Comparison of ENCODE assay signal across 9 mouse cellular contexts in genomic region chr11:62605619-62606298, GRCm38 (mm10). TPM values are rescaled to one million over a fixed set of nuclear protein-coding genes. Genes with fewer than 3 reads are reported as not detected.
DNase-seq lines count a peak whose midpoint lies in the region; ATAC-seq and TF ChIP-seq lines count a peak whose summit lies in the region.
"Had no signal": no experiment of that assay in that cellular context is flagged by ENCODE, and none has a peak within 500 bp of the region (broad histone marks: within the 10 kb centered on the region; RNA-seq: fewer than 3 reads in every experiment).

No protein-coding gene starts in this region.

- H3K9me3 ChIP-seq in lung, embryonic 14.5 days (ENCODE audit: low read depth, low read length), result no peaks in the 10 kb centered on the region
- no peaks in the 10 kb centered on the region for H3K9me3 ChIP-seq in forebrain, embryonic 10.5 days
- H3K9me3 ChIP-seq in limb, embryonic 15.5 days, result no peaks in the 10 kb centered on the region
- H3K9me3 ChIP-seq in stomach, embryonic 15.5 days, result no peaks in the 10 kb centered on the region

- peak; percentile 19 for DNase-seq in lung, embryonic 14.5 days
- DNase-seq in lung, adult 2 months, result no peak
- peak; percentile 44 for DNase-seq in forebrain, embryonic 10.5 days (ENCODE audit: extremely low spot score, low spot score)
- DNase-seq in gastrocnemius, postnatal 10 days, result no peak
- no peak for DNase-seq in gastrocnemius, adult 8-10 months (ENCODE audit: low spot score in 2 of 2)
- no peak for DNase-seq in cerebellum, postnatal 25 days

- TF ChIP-seq CTCF in lung, embryonic 14.5 days (IDR thresholded peaks at IDR 0.05; ENCODE audit: low read depth), result no peak
- TF ChIP-seq CTCF in lung, adult 2 months (IDR thresholded peaks at IDR 0.05; ENCODE audit: insufficient read depth, low read length), result no peak

- H3K9ac ChIP-seq in lung, embryonic 14.5 days, result peak overlapping the region; percentile 84
- peak overlapping the region; percentile 7; the same call in 1 of the 2 replicates for H3K9ac ChIP-seq in limb, embryonic 15.5 days
- H3K9ac ChIP-seq in stomach, embryonic 15.5 days, result no peak overlapping the region

- peak overlapping the region; percentile 72 for H3K4me3 ChIP-seq in lung, embryonic 14.5 days (ENCODE audit: low read depth, low read length)
- no peak overlapping the region for H3K4me3 ChIP-seq in lung, adult 2 months (replicated peaks; ENCODE audit: extremely low read depth, low read depth, low read length)
- peak overlapping the region; percentile 91 for H3K4me3 ChIP-seq in forebrain, embryonic 10.5 days
- H3K4me3 ChIP-seq in limb, embryonic 15.5 days, result peak overlapping the region; percentile 5; the same call in 1 of the 2 replicates
- 0 out of 2 replicates have a peak overlapping the region, but pooled peaks have one; percentile 83 for H3K4me3 ChIP-seq in stomach, embryonic 15.5 days (replicated peaks)
- H3K4me3 ChIP-seq: left cerebral cortex, adult 2 months had no signal

- peaks cover 62% of the 10 kb centered on the region for H3K36me3 ChIP-seq in lung, embryonic 14.5 days (ENCODE audit: insufficient read depth)
- H3K36me3 ChIP-seq in forebrain, embryonic 10.5 days (replicated peaks), result peaks cover 77% of the 10 kb centered on the region
- H3K36me3 ChIP-seq in limb, embryonic 15.5 days, result peaks cover 59% of the 10 kb centered on the region
- H3K36me3 ChIP-seq in stomach, embryonic 15.5 days, result peaks cover 21% of the 10 kb centered on the region

- WGBS in lung, embryonic 14.5 days, result 31% methylated on average over 10 of the region's 10 CpGs
- 58% methylated on average over 10 of the region's 10 CpGs for WGBS in lung, adult 2 months
- 49% methylated on average over 10 of the region's 10 CpGs for WGBS in forebrain, embryonic 10.5 days
- WGBS in limb, embryonic 15.5 days, result 47% methylated on average over 10 of the region's 10 CpGs
- 48% methylated on average over 10 of the region's 10 CpGs for WGBS in stomach, embryonic 15.5 days

- H3K27ac ChIP-seq in lung, embryonic 14.5 days (ENCODE audit: low read depth), result peak overlapping the region; percentile 38
- peak overlapping the region; percentile 99 for H3K27ac ChIP-seq in forebrain, embryonic 10.5 days
- H3K27ac ChIP-seq in limb, embryonic 15.5 days, result peak overlapping the region; percentile 33; the same call in 1 of the 2 replicates
- peak overlapping the region; percentile 21 for H3K27ac ChIP-seq in stomach, embryonic 15.5 days
- H3K27ac ChIP-seq: left cerebral cortex, adult 2 months had no signal

- ATAC-seq in lung, embryonic 14.5 days (ENCODE audit: insufficient read depth), result peak; percentile 4; the same call in 1 of the 2 replicates
- ATAC-seq in limb, embryonic 15.5 days (ENCODE audit: insufficient number of reproducible peaks, low FRiP score, low TSS enrichment, low read depth), result no peak
- no peak for ATAC-seq in stomach, embryonic 15.5 days (ENCODE audit: insufficient read depth, low FRiP score, low read depth)

- peak overlapping the region; percentile 82 for H3K4me2 ChIP-seq in lung, embryonic 14.5 days
- peak overlapping the region; percentile 46; the same call in 1 of the 2 replicates for H3K4me2 ChIP-seq in limb, embryonic 15.5 days
- H3K4me2 ChIP-seq in stomach, embryonic 15.5 days, result peak overlapping the region; percentile 55

- TF ChIP-seq POLR2A in lung, adult 2 months (IDR thresholded peaks at IDR 0.05; ENCODE audit: borderline replicate concordance, extremely low read depth, low read depth, low read length), result no peak

- no peaks in the 10 kb centered on the region for H3K27me3 ChIP-seq in lung, embryonic 14.5 days (ENCODE audit: insufficient read depth, low read length)
- no peaks in the 10 kb centered on the region for H3K27me3 ChIP-seq in forebrain, embryonic 10.5 days (ENCODE audit: poor library complexity, severe bottlenecking)
- H3K27me3 ChIP-seq in limb, embryonic 15.5 days, result no peaks in the 10 kb centered on the region
- H3K27me3 ChIP-seq in stomach, embryonic 15.5 days (replicated peaks), result no peaks in the 10 kb centered on the region

- H3K4me1 ChIP-seq in lung, embryonic 14.5 days (ENCODE audit: insufficient read depth), result peaks cover 10% of the 10 kb centered on the region
- H3K4me1 ChIP-seq in lung, adult 2 months (ENCODE audit: control insufficient read depth, insufficient read depth, low read length), result no peaks in the 10 kb centered on the region; the same call in 1 of the 2 replicates
- peaks cover 32% of the 10 kb centered on the region for H3K4me1 ChIP-seq in forebrain, embryonic 10.5 days
- H3K4me1 ChIP-seq in limb, embryonic 15.5 days, result peaks cover 37% of the 10 kb centered on the region
- peaks cover 14% of the 10 kb centered on the region; the same call in 1 of the 2 replicates for H3K4me1 ChIP-seq in stomach, embryonic 15.5 days

RNA-seq across cellular contexts. Expression of gene Trpv2, which starts 31.5 kb away (rescaled TPM):
- 3.9 and 4.2 TPM in 2 replicates for polyA plus RNA-seq in lung, embryonic 14.5 days (2014; fragmentation: Nextera tagmentation; extraction: Ambion mirVana)
- polyA plus RNA-seq in lung, adult 2 months (2012; rRNA removed), result 19.6 and 21.8 TPM in 2 replicates
- 2.1 and 2.5 TPM in 2 replicates for polyA plus RNA-seq in forebrain, embryonic 10.5 days (2016; fragmentation: Nextera tagmentation; extraction: Ambion mirVana)
- polyA plus RNA-seq in limb, embryonic 15.5 days (2015; fragmentation: Nextera tagmentation; extraction: Ambion mirVana), result 4.1 and 5.1 TPM in 2 replicates
- polyA plus RNA-seq in stomach, embryonic 15.5 days (2015; fragmentation: Nextera tagmentation; extraction: Ambion mirVana), result 13.4 and 14.6 TPM in 2 replicates
- 1 to 10 TPM; 2.0 TPM for total RNA-seq in gastrocnemius, postnatal 10 days (2021)
- 1 to 10 TPM in 2 of 4 experiments, under 1 TPM in 2; 0.46 to 1.3 (median 0.95) TPM for total RNA-seq in gastrocnemius, adult 8-10 months (2022)

RNA-seq across cellular contexts. Expression of gene Lrrc75a, which starts 42.6 kb away (rescaled TPM):
- 14.1 and 16.4 TPM in 2 replicates for polyA plus RNA-seq in lung, embryonic 14.5 days (2014; fragmentation: Nextera tagmentation; extraction: Ambion mirVana)
- polyA plus RNA-seq in lung, adult 2 months (2012; rRNA removed), result 25.8 and 29.0 TPM in 2 replicates
- polyA plus RNA-seq in forebrain, embryonic 10.5 days (2016; fragmentation: Nextera tagmentation; extraction: Ambion mirVana), result 9.1 and 10.0 TPM in 2 replicates
- 13.1 and 14.5 TPM in 2 replicates for polyA plus RNA-seq in limb, embryonic 15.5 days (2015; fragmentation: Nextera tagmentation; extraction: Ambion mirVana)
- 10.0 and 10.5 TPM in 2 replicates for polyA plus RNA-seq in stomach, embryonic 15.5 days (2015; fragmentation: Nextera tagmentation; extraction: Ambion mirVana)
- 10 to 100 TPM; 14.5 to 19.1 TPM for total RNA-seq in gastrocnemius, postnatal 10 days (2021)
- 1 to 10 TPM; 2.7 to 4.6 (median 3.0) TPM for total RNA-seq in gastrocnemius, adult 8-10 months (2022)

RNA-seq across cellular contexts. Expression of gene Mmgt2, which starts 42.7 kb away (rescaled TPM):
- 42.7 and 42.8 TPM in 2 replicates for polyA plus RNA-seq in lung, embryonic 14.5 days (2014; fragmentation: Nextera tagmentation; extraction: Ambion mirVana)
- polyA plus RNA-seq in lung, adult 2 months (2012; rRNA removed), result 38.6 and 38.8 TPM in 2 replicates
- 38.6 and 39.0 TPM in 2 replicates for polyA plus RNA-seq in forebrain, embryonic 10.5 days (2016; fragmentation: Nextera tagmentation; extraction: Ambion mirVana)
- polyA plus RNA-seq in limb, embryonic 15.5 days (2015; fragmentation: Nextera tagmentation; extraction: Ambion mirVana), result 57.0 and 61.9 TPM in 2 replicates
- polyA plus RNA-seq in stomach, embryonic 15.5 days (2015; fragmentation: Nextera tagmentation; extraction: Ambion mirVana), result 47.0 and 50.6 TPM in 2 replicates
- total RNA-seq in gastrocnemius, postnatal 10 days (2021), result 10 to 100 TPM; 12.6 to 12.8 TPM
- 1 to 10 TPM; 5.3 to 7.2 (median 6.5) TPM for total RNA-seq in gastrocnemius, adult 8-10 months (2022)

RNA-seq across cellular contexts. Expression of gene Ubb, which starts 54.8 kb away (rescaled TPM):
- polyA plus RNA-seq in lung, embryonic 14.5 days (2014; fragmentation: Nextera tagmentation; extraction: Ambion mirVana), result 2,928 and 2,952 TPM in 2 replicates
- polyA plus RNA-seq in lung, adult 2 months (2012; rRNA removed), result 1,478 and 1,739 TPM in 2 replicates
- 3,270 and 3,283 TPM in 2 replicates for polyA plus RNA-seq in forebrain, embryonic 10.5 days (2016; fragmentation: Nextera tagmentation; extraction: Ambion mirVana)
- polyA plus RNA-seq in limb, embryonic 15.5 days (2015; fragmentation: Nextera tagmentation; extraction: Ambion mirVana), result 3,280 and 3,478 TPM in 2 replicates
- 2,363 and 2,756 TPM in 2 replicates for polyA plus RNA-seq in stomach, embryonic 15.5 days (2015; fragmentation: Nextera tagmentation; extraction: Ambion mirVana)
- total RNA-seq in gastrocnemius, postnatal 10 days (2021), result 1,000 to 10,000 TPM; 1,047 to 1,133 TPM
- total RNA-seq in gastrocnemius, adult 8-10 months (2022), result 100 to 1,000 TPM; 864 to 966 (median 933) TPM

Comparison
In these comparisons a context has a peak if more than half of its experiments do, and no peak if none do; other contexts are left out.
1. DNase-seq: peak in lung, embryonic 14.5 days (single experiment) and forebrain, embryonic 10.5 days (single experiment); none in lung, adult 2 months (single experiment), gastrocnemius, postnatal 10 days (single experiment), gastrocnemius, adult 8-10 months (0 of 2) and cerebellum, postnatal 25 days (0 of 2).
2. H3K27ac ChIP-seq: peak in every context shown above with its lines; median percentile 99 in forebrain, embryonic 10.5 days; 38 in lung, embryonic 14.5 days; 33 in limb, embryonic 15.5 days; 21 in stomach, embryonic 15.5 days.
3. Peak in every context shown above with its lines, with median percentiles within 50 percentile points of each other: H3K4me2 ChIP-seq.